Mouse (Mus musculus): ENCODE results near the gene Tex26.

DNA sequence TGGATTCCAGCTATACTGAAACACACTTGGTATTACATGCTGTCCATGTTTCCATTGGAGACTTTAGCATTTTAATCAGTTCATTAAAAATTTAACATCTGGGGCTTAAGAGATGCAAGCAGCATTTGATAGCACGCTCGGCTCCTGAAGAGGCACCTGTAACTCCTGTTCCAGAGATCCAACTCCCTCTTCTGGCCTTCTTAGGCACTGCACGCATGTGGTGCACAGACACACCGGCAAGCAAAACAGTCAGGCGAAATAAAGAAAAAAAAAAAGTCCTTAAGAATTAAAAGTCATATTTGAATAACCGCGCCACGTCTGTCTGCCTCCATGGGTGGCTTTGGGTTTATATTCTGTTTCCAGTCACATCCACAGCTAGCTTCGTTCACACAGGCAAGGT is 34.7 kb downstream of the Tex26 start:
- no peak for TF ChIP-seq CTCF (IDR thresholded peaks at IDR 0.05; ENCODE audit: control insufficient read depth, insufficient read depth, low read length)
- no peak for TF ChIP-seq POLR2A (IDR thresholded peaks at IDR 0.05; ENCODE audit: borderline replicate concordance, control insufficient read depth, low read depth, low read length)

All from bone marrow, adult 2 months (tissue).